Mouse (Mus musculus): ENCODE measurements around the gene Kcnh7.
"Not testable (repeated sequence)": the region's sequence is repeated elsewhere in the genome, so short reads cannot be mapped to it uniquely, and the experiment has no call there.

Gene Kcnh7

GRCm38 (mm10) chr2:62717270-62717669 is 466.8 kb downstream of the Kcnh7 start:
- DNase-seq (ENCODE audit: extremely low spot score): no peak

- DNase-seq (ENCODE audit: extremely low spot score): no peak
Measured at GRCm38 (mm10) chr2:62715260-62715659, 468.8 kb downstream of the Kcnh7 start.

- not testable (repeated sequence) for DNase-seq (ENCODE audit: extremely low spot score)
Measured at GRCm38 (mm10) chr2:62714362-62714761, 469.7 kb downstream of the Kcnh7 start.

- DNase-seq (ENCODE audit: extremely low spot score): no peak
Measured at GRCm38 (mm10) chr2:62709633-62710032, 474.5 kb downstream of the Kcnh7 start.

GRCm38 (mm10) chr2:62706313-62706712 is 477.8 kb downstream of the Kcnh7 start:
- DNase-seq (ENCODE audit: extremely low spot score): no peak

- DNase-seq (ENCODE audit: extremely low spot score): no peak
Measured at GRCm38 (mm10) chr2:62685934-62686333, 498.2 kb downstream of the Kcnh7 start.

- DNase-seq (ENCODE audit: extremely low spot score): no peak
Measured at GRCm38 (mm10) chr2:62684989-62685595, 499.0 kb downstream of the Kcnh7 start.

GRCm38 (mm10) chr2:62681667-62682066 is 502.4 kb downstream of the Kcnh7 start:
- DNase-seq (ENCODE audit: extremely low spot score): no peak

- no peak for DNase-seq (ENCODE audit: extremely low spot score)
Measured at GRCm38 (mm10) chr2:62672788-62673187, 511.3 kb downstream of the Kcnh7 start.

- no peak for DNase-seq (ENCODE audit: extremely low spot score)
Measured at GRCm38 (mm10) chr2:62670767-62671166, 513.3 kb downstream of the Kcnh7 start.

- DNase-seq (ENCODE audit: extremely low spot score): no peak
Measured at GRCm38 (mm10) chr2:62670301-62670700, 513.8 kb downstream of the Kcnh7 start.

GRCm38 (mm10) chr2:62669848-62670247 is 514.2 kb downstream of the Kcnh7 start:
- DNase-seq (ENCODE audit: extremely low spot score): no peak

GRCm38 (mm10) chr2:62665536-62665935 is 518.6 kb downstream of the Kcnh7 start:
- no peak for DNase-seq (ENCODE audit: extremely low spot score)

GRCm38 (mm10) chr2:62664839-62665238 is 519.2 kb downstream of the Kcnh7 start:
- no peak for DNase-seq (ENCODE audit: extremely low spot score)

GRCm38 (mm10) chr2:62664135-62664670 is 519.9 kb downstream of the Kcnh7 start, which contains the start of gene Gca:
Gca (plus strand) TSS chr2:62664285.
- peak; percentile 84 for DNase-seq (ENCODE audit: extremely low spot score)

- no peak for DNase-seq (ENCODE audit: extremely low spot score)
Measured at GRCm38 (mm10) chr2:62662560-62662959, 521.5 kb downstream of the Kcnh7 start.

- DNase-seq (ENCODE audit: extremely low spot score): no peak
Measured at GRCm38 (mm10) chr2:62660565-62660964, 523.5 kb downstream of the Kcnh7 start.

GRCm38 (mm10) chr2:62656072-62656471 is 528.0 kb downstream of the Kcnh7 start:
- no peak for DNase-seq (ENCODE audit: extremely low spot score)

GRCm38 (mm10) chr2:62654519-62655338 is 529.4 kb downstream of the Kcnh7 start:
- peak; percentile 39 for DNase-seq (ENCODE audit: extremely low spot score)

- DNase-seq (ENCODE audit: extremely low spot score): no peak
Measured at GRCm38 (mm10) chr2:62652466-62652865, 531.6 kb downstream of the Kcnh7 start.

GRCm38 (mm10) chr2:62651890-62652289 is 532.2 kb downstream of the Kcnh7 start:
- DNase-seq (ENCODE audit: extremely low spot score): no peak

GRCm38 (mm10) chr2:62646671-62647289 is 537.3 kb downstream of the Kcnh7 start:
- no peak for DNase-seq (ENCODE audit: extremely low spot score)

Measured in embryo, embryonic 9.5 days (tissue).